Mouse (Mus musculus) left cerebral cortex, postnatal 4 days (tissue): ENCODE measurements around the gene Gm10024. TPM values are rescaled to one million over a fixed set of nuclear protein-coding genes. Genes with fewer than 3 reads are reported as not detected.
"Not testable (repeated sequence)": the region's sequence is repeated elsewhere in the genome, so short reads cannot be mapped to it uniquely, and the experiment has no call there.

ENCODE experiments used
- DNase-seq: peaks from one replicate; pipeline ENCODE4 v3.0.0-alpha.2; 2022
- intact Hi-C: fragments of 180-260 bp; cut with DNase I; formaldehyde crosslinking; loops from one replicate; pipeline ENCODE4 v1.15.1; 2025
- total RNA-seq, 2 experiments: library from RNA; stranded (reverse); gene quantifications; 2 replicates each; pipeline ENCODE4 v1.2.3; 2021

Gm10024 gene
- total RNA-seq, 2 experiments from 2014 or later, result not detected

DNA sequence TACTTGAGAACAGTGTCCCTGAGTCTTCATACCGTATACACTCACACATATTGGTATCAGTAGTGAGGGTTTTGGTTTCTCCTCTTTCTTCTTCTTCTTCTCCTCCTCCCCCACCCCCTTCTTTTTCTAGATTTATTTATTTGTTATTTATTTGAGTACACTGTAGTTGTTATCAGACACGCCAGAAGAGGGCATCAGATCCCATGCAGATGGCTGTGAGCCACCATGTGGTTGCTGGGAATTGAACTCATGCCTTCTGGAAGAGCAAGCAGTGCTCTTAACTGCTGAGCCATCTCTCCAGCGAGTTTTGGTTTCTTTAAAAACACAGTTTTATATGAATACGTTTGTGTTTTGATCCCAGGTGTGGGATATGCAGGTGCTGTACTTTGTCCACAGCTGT, 17.0 kb downstream of the Gm10024 start:
- intact Hi-C loops, result no loop called here
- DNase-seq, result no peak

DNA sequence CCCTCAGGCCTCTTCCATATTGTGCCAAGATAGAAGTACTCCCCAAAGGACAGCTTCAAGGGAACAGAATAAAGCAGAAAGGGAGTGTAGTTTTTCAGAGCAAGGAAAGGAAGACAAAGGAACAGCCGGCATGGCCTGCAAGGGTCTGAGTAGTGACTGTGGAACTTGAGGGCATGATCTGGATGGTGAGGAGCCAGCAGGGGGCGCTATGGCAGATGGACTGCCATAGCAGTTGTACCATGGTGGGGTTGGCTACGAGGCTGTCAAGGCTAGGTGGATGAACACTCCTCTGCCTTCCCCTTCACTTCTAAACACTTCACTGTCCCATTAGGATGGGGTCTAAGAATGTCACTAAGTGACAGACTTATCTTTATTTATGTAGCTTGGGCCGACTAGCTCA, 18.0 kb downstream of the Gm10024 start:
- intact Hi-C loops, result no loop called here

GRCm38 (mm10) chr10:77735928-77736327, 24.7 kb downstream of the Gm10024 start:
- intact Hi-C loops, result no loop called here

More for the DNA sequence above, 18.0 kb downstream of the Gm10024 start:
- no peak for DNase-seq

DNA sequence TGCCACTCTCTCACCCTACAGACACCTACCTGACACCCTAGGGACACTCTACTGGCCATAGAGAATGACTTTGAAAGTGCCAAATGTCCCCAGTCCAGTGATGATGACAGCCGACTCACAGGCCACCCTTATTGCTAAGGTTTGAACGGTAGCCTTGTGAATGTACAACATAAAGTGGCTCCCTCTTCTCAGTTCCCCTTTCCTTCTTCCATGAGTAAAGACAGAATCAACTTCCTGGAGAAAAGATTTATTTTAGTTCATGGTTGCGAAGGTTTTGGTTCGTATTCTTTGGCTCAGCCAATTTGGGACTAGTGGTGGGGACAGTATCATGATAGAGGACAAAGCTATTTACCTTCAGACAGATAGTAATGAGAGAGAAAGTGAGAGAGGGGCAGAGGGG, 27.7 kb downstream of the Gm10024 start:
- DNase-seq, result no peak
- intact Hi-C loops, result no loop called here

More at GRCm38 (mm10) chr10:77735928-77736327, 24.7 kb downstream of the Gm10024 start:
- no peak for DNase-seq

GRCm38 (mm10) chr10:77741924-77742688, 30.8 kb downstream of the Gm10024 start, which contains the start of gene Gm18596:
Gene Gm18596 (minus strand): TSS chr10:77742638.
- peak; percentile 62 for DNase-seq
- intact Hi-C loops, result not testable (repeated sequence)

GRCm38 (mm10) chr10:77750686-77751085, 39.4 kb downstream of the Gm10024 start:
- peak; percentile 38 for DNase-seq
- intact Hi-C loops, result not testable (repeated sequence)

- intact Hi-C loops, DNase-seq: not testable (repeated sequence)
Measured at GRCm38 (mm10) chr10:77751254-77751653, 40.0 kb downstream of the Gm10024 start, which contains the start of gene Gm9736. Gene Gm9736 (minus strand): TSS chr10:77751354.

- intact Hi-C loops, DNase-seq: not testable (repeated sequence)
Measured at GRCm38 (mm10) chr10:77752312-77752711, 41.1 kb downstream of the Gm10024 start.

DNA sequence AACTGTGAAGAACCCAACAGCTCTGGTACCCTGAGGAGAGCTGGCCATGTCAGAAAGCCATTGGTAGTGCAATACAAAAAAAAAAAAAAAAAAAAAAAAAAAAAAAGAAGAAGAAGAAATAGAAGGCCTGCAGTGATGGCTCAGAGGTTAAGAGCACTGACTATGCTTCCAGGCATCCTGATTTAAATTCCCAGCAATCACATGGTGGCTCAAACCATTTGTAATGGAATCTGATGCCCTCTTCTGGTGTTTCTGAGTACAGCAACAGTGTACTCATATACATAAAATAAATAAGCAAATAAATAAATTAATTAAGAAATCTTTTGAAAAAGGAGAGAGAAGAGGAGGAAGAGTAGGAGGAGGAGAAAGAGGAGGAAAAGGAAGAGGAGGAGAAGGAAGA, 42.2 kb downstream of the Gm10024 start:
- no peak for DNase-seq
- intact Hi-C loops, result no loop called here

- intact Hi-C loops, DNase-seq: not testable (repeated sequence)
Measured at GRCm38 (mm10) chr10:77759582-77759981, 48.3 kb downstream of the Gm10024 start, which contains the start of gene Gm3233. Gene Gm3233 (minus strand): TSS chr10:77759682.

Other genes starting within 250 kb of the Gm10024 start
- gene Fam207a, start 195.7 kb upstream of the Gm10024 start, total RNA-seq, result 10 to 100 TPM; 29.0 to 30.1 TPM
- 1 to 10 TPM; 1.7 to 2.2 TPM for gene Itgb2, start 181.2 kb upstream of the Gm10024 start, total RNA-seq
- gene Pttg1ip, start 129.7 kb upstream of the Gm10024 start, total RNA-seq, result 10 to 100 TPM; 54.7 to 62.7 TPM
- gene Sumo3, start 105.4 kb upstream of the Gm10024 start, total RNA-seq, result 100 to 1,000 TPM; 175 to 189 TPM
- gene Gm49325, start 105.3 kb upstream of the Gm10024 start, total RNA-seq, result 10 to 100 TPM in 1 of 2 experiments, not detected in 1; 21.0 TPM
- 10 to 100 TPM; 45.1 to 47.6 TPM for gene Ube2g2, start 89.2 kb upstream of the Gm10024 start, total RNA-seq
- gene Tspear, start 24.9 kb upstream of the Gm10024 start, total RNA-seq, result not detected
- not detected for gene Gm19402, start 20.7 kb upstream of the Gm10024 start, total RNA-seq
- gene Gm9508, start 14.2 kb upstream of the Gm10024 start, total RNA-seq, result not detected
- not detected for gene Gm10272, start 4.8 kb upstream of the Gm10024 start, total RNA-seq
- gene Gm10142, start 4.3 kb downstream of the Gm10024 start, total RNA-seq, result not detected
- gene Krtap12-1, start 9.1 kb downstream of the Gm10024 start, total RNA-seq, result not detected
- not detected for gene Gm10100, start 15.0 kb downstream of the Gm10024 start, total RNA-seq
- gene Gm18596, start 31.2 kb downstream of the Gm10024 start, total RNA-seq, result not detected
- not detected for gene Gm9736, start 39.9 kb downstream of the Gm10024 start, total RNA-seq
- gene Gm3233, start 48.2 kb downstream of the Gm10024 start, total RNA-seq, result not detected
- gene Gm3238, start 59.9 kb downstream of the Gm10024 start, total RNA-seq, result not detected
- gene Gm7138, start 65.5 kb downstream of the Gm10024 start, total RNA-seq, result not detected
- gene Gm3250, start 71.1 kb downstream of the Gm10024 start, total RNA-seq, result not detected
- gene Gm7137, start 76.7 kb downstream of the Gm10024 start, total RNA-seq, result not detected
- gene Gm9639, start 83.6 kb downstream of the Gm10024 start, total RNA-seq, result not detected
- not detected for gene Gm19668, start 87.7 kb downstream of the Gm10024 start, total RNA-seq
- gene Gm9507, start 100.4 kb downstream of the Gm10024 start, total RNA-seq, result not detected
- gene Gm2696, start 103.2 kb downstream of the Gm10024 start, total RNA-seq, result not detected
- not detected for gene Krtap10-4, start 115.6 kb downstream of the Gm10024 start, total RNA-seq
- not detected for gene Krtap10-10, start 124.5 kb downstream of the Gm10024 start, total RNA-seq
- gene Gm36176, start 135.3 kb downstream of the Gm10024 start, total RNA-seq, result not detected
- gene Gm10318, start 141.4 kb downstream of the Gm10024 start, total RNA-seq, result not detected
- not detected for gene Gm3285, start 150.5 kb downstream of the Gm10024 start, total RNA-seq
- gene Lrrc3, start 191.1 kb downstream of the Gm10024 start, total RNA-seq, result 10 to 100 TPM; 38.5 to 39.1 TPM